Mouse (Mus musculus) MN1 (cell line): ENCODE measurements around the gene Gyg.

Experiments used
- DNase-seq: peaks from one replicate; pipeline ENCODE4 v3.0.0-alpha.2; 2016; ENCODE audit warnings: low spot score

Gene Gyg

DNA sequence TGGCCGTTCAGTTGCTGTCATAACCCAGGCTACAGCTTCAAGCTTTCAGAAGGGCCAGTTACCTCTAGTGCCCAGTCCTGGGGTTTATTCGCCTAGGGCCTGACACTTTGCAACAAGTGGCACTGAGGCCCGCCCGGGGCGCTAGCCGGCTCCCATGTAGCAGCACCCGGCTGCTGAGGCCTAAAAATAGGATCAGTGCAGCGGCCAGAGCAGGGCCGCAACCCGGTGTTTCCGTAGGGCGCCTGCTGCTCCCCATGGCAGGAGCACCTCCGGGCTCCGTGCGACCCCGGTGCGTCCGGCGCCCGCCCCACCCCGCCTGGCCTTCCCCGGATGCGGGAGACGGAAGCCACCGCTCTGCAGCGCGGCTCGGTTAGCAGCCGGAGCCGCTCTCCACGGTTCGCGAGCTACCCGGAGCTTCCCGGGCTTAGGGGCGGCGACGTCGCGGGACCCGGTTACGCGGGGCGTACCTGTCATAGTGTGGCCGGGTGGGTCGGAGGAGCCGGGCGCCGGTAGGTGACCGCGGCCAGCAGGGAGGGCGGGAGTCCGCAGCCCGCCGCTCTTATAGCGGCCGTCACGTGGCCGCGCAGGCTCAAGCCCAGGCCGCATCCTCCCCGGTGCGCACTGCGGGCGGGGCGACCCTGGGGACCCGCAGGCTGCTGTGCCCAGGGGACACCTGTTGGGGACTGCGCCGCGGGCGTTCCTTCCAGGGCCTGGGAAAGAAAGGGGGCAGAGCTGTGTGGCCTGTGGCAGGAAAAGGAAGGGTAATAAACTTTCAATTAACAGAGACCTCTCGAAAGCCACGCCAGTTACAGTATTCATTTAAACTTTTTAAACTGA, at the start of gene Gyg:
Gyg (minus strand) TSS at position 787 of the 837 bp plus-strand sequence.
- no peak for DNase-seq

GRCm38 (mm10) chr3:20198869-20199268, 43.8 kb upstream of the Gyg start:
- peak; percentile 24 for DNase-seq

- DNase-seq = no peak
Measured at GRCm38 (mm10) chr3:20197878-20198277, 42.8 kb upstream of the Gyg start.

DNA sequence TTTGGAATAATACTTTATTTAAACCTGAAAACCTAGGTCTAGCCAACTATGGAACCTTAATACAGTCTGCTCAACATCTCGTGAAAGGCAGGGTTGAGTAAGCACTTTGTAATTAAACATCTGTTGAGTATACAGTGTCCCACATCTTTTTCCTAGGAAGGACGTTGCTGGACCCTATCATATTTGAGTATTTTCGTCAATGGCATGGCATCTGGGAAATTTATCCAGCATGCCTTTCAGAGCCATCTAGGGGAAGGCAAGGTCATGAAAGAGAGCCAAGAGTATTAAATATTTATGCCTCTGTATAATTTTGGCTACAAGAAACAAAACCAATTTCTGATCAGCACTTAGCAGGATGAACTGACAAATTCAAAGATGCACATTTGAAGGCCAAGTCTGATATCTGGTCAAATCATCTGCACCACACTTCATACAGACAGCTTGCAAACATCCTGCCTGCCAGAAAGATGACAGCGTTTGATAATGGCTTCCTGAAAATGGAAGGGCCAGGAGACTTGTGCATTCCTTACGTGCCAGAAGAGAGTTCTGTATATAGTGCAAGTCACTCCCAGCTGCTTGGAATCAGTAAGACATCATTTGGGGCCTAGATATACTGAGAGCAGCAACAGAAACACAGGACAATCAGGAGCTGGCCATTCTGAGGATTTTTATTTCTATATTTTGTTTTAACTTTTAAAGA, 34.0 kb upstream of the Gyg start:
- DNase-seq = no peak

DNA sequence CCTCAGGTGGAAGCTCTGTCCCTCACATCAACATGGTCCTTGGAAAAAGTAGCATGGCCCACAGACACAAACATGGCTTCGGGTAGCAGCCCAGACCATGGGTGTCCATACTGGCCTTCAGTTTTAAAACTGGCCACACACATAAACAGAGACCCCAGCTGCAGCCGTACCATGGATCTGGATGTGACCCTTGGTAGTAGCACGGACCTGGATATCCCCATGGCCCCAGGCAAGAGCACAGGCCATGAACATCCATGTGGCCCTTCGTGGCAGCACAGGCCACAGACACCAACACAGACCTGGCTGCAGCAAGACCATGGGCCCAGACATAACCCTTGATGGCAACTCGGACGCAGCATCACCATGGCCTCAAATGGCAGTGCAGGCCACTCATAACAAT, 17.3 kb upstream of the Gyg start:
- DNase-seq = no peak

DNA sequence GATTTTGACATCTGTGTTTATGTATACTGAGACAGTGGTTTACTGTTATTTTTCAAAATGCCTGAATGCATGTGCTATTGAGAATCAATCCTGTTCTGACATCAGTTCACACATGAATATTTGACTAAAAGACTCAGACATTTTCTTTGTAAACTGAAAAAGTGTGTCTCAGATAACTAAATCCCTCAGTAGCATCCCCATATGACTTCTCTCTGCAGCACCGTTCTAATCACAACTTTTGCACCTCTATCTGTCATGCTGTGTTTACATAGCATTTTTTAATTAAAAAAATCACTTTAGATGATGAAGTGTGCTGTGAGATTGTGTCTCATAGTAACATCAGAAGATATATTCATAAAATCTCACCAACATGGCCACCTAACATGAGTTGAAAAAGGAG, 12.4 kb upstream of the Gyg start:
- no peak for DNase-seq

GRCm38 (mm10) chr3:20155476-20155875, 359 bp upstream of the Gyg start:
- DNase-seq = no peak

- DNase-seq = no peak
Measured at GRCm38 (mm10) chr3:20151651-20152050, 3.5 kb downstream of the Gyg start.

DNA sequence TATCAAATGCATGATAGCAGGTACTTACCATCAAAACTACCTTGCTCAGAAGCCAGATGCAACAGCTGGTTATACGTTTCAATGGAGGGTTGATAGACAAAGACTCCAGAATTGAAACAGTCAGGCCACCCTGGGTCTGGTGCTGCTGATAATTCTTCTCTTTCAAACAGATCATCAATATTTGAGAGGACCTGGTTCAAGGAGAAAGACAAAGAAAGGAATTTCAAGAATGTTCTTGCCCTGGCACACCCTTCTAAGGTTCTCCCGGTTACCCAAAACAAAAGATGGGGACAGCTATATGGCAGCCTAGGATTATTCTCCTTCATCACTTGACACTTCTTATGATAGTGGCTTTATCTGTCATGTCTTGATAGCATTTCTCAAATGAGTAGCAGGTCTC, 4.6 kb downstream of the Gyg start:
- no peak for DNase-seq

- DNase-seq = no peak
Measured at GRCm38 (mm10) chr3:20147647-20148046, 7.5 kb downstream of the Gyg start.

DNA sequence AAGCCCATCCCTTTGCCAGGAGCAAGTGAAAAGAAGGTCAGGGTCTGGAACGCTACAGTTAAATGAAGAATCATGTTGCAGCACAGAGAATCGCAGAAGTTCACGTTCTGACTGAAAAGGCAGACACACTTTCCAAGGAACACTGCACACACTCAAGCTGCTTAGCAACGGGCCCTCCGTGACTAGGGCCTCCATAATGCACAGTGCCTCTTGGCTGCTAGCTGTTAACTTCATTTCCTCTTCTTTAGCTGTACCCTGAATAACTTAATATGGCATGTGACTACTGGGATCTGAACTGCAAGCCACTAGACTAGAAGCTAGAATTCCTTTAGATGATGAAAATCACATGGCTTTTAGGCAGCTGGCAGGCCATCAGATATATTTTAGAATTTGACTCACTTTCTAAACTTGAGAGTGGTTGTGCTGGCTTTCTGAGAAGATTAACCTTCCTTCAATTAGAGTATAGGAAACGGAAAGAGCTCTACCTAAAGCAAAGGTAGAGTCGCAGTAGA, 8.2 kb downstream of the Gyg start:
- no peak for DNase-seq

- DNase-seq = no peak
Measured at GRCm38 (mm10) chr3:20145696-20146113, 9.4 kb downstream of the Gyg start.

- DNase-seq = no peak
Measured at GRCm38 (mm10) chr3:20144401-20144800, 10.7 kb downstream of the Gyg start.

DNA sequence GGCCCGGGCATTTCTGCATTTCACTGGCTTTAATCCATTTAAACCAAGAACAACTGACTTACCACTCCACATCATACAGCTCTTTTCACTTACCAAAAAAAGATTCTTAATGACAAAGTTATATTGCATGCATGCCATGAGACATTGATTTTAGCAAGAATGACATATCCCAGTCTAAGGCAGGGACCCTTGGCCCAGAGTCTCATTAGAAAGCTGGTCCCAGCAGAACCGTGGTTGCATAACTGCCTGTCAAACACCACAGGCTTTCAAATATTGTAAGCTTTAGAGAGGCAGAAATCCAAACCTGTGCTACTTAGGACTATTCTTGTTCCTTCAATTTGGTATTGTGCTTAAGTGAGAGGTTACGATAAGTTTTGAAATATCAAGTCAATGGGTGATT, 11.4 kb downstream of the Gyg start:
- DNase-seq = no peak

DNA sequence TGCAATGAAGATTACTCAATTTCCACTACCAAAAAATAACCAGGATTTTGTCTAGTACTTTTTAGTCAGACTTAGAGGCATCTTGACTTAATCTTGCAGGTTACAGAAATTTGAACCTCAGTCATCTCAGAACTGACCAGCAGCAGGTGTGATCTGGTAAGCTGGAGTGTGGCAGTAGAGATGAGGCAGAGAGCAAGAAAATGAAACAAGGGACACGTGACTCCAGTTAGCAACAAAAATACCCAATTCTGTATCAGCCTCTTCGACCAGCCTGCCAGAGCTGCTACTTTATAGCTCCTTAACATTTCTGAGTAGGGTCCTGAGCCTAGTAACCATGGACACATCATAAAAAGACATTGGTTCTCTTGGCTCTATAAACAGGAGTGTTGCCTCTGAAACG, 12.5 kb downstream of the Gyg start:
- no peak for DNase-seq

DNA sequence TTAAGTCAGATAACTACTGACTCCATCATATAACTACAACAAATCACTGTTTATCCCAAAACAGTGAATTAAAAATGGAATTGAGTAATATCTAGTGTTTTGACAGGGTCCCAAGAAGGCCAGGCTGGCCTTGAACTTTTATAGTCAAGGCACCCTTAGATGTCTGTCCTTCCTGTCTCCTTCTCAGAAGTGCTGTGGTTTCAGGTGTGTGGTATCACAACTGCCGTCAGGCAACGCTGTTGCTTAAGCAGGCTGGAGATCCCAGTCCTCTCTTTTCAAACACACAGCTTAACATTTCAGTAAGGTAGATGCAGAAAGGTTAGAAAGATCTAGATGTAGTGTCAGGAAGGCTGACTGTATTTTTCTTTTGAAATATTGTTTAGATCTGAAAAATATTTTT, 13.0 kb downstream of the Gyg start:
- no peak for DNase-seq

DNA sequence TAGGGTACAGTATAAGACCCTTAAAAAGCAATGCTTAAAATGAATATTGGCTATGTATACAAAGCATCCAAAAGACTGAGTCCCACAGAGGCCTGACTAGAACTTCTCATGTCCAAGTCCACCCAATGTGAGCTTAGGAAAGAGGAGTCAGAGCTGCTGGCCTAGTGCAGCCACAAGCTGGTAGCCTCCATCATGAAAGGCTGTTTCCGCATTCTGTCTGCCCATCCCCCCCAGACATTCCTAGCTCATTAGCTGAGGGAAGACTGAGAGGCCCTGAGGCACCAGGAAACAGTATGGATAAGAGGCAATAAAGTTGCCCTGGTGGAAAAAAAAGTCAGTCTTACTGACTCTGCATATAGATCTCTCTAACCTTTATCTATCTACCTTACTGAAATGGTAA, 13.4 kb downstream of the Gyg start:
- DNase-seq = no peak

DNA sequence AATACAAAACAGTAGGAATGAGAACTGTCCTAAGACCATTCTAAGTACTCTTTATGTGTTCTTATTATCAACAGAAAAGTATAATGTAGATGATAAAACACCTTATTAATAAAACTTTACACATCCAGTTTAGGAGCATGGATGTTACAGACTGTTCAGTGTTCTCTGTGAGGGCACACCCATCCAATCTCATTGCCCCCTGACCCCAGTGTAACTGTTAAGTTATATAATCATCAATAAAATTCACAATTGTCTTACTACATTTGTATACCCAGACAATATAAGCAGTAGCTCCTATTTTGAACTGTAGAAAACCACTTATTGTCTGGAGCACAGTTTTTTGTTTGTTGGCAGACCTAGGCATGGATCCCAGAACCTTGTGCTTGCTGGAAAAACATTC, 13.9 kb downstream of the Gyg start:
- DNase-seq = no peak

- no peak for DNase-seq
Measured at GRCm38 (mm10) chr3:20136868-20137581, 18.1 kb downstream of the Gyg start.

DNA sequence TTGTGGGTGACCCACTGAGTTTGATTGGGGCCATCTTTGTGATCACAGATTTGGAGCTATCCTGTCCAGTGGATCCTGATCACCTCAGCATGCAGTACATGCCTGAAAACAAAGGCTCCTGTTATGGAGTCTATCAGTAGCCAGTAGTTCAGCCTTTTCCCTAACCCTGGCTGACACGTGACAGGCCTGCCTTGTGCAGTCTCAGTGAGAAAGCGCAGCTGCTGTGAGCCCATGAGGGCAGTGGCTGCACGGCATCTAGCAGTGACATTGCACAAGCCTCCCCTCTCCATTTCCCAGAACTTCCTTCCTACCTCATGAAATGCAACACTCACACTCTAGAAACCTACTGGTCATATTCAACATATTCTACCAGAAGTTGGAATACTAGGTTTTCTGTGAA, 20.6 kb downstream of the Gyg start:
- DNase-seq = no peak

GRCm38 (mm10) chr3:20133745-20134144, 21.4 kb downstream of the Gyg start:
- no peak for DNase-seq

GRCm38 (mm10) chr3:20132731-20133130, 22.4 kb downstream of the Gyg start:
- no peak for DNase-seq

DNA sequence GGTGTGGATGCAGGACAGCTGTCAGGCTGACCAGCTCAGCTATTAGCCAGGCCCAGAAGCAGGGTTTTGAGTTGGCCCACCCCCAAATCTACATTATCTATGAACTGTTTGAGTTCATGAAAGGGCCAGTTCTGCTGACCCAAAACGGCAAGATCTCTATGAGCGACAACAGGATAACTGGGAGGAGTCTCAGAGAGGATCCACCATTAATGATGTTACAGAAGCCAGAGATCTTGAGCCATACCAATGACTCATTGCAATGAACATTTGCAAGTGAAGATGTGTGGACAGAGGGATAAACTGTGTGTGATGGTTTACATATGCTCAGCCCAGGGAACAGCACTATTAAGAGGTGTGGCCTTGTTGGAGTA, 23.8 kb downstream of the Gyg start:
- no peak for DNase-seq
